Mouse (Mus musculus) bone marrow, adult 2 months (tissue): ENCODE measurements around the gene Plxnd1. TPM values are rescaled to one million over a fixed set of nuclear protein-coding genes. Genes with fewer than 3 reads are reported as not detected.

Experiments
- H3K27ac ChIP-seq: fragments of 200-500 bp; 2 replicates; pipeline ENCODE4 v1.5.1; 2012; ENCODE audit warnings: low read depth, mild to moderate bottlenecking, control low read depth, inconsistent platforms, low read length; ENCODE audit not compliant: control insufficient read depth, poor library complexity, insufficient read depth
- H3K4me1 ChIP-seq: fragments of 200-500 bp; 2 replicates; pipeline ENCODE4 v1.6.1; 2011; ENCODE audit warnings: low read length; ENCODE audit not compliant: control insufficient read depth, insufficient read depth
- H3K4me3 ChIP-seq: fragments of 200-500 bp; replicated peaks from 2 replicates; pipeline ENCODE3; 2011; ENCODE audit warnings: mild to moderate bottlenecking, low read depth, low read length, control low read depth; ENCODE audit not compliant: control insufficient read depth
- CTCF ChIP-seq: fragments of 200-500 bp; IDR thresholded peaks from 2 replicates; pipeline ENCODE4 v1.5.1; 2011; ENCODE audit warnings: low read length, control low read depth; ENCODE audit not compliant: control insufficient read depth, insufficient read depth
- POLR2A ChIP-seq: fragments of 200-500 bp; IDR thresholded peaks from 2 replicates; pipeline ENCODE4 v1.6.1; 2011; ENCODE audit warnings: low read depth, mild to moderate bottlenecking, control low read depth, low read length, borderline replicate concordance; ENCODE audit not compliant: control insufficient read depth
- WGBS: fragments of 180-500 bp; shearing (Covaris S2); methylation state at CpG from one replicate; pipeline ENCODE4 v1.1.7; 2018; 5-methylcytosine and 5-hydroxymethylcytosine counted together
- polyA plus RNA-seq: library from polyadenylated mRNA; stranded (reverse); fragments of >200 nt; gene quantifications from 2 replicates; pipeline ENCODE4 v1.2.4, GENCODE M21; 2011; ENCODE audit warnings: low replicate concordance; ENCODE audit not compliant: missing spikeins, insufficient read depth, insufficient read length

Gene Plxnd1
- polyA plus RNA-seq, 1 experiment: 23.8 TPM

- H3K4me1 ChIP-seq: peaks cover 5% of the 10 kb centered on the region
- no peak overlapping the region for H3K4me3 ChIP-seq
Measured at GRCm38 (mm10) chr6:116004716-116005115, 9.9 kb upstream of the Plxnd1 start.

GRCm38 (mm10) chr6:116004069-116004468, 9.3 kb upstream of the Plxnd1 start:
- peaks cover 5% of the 10 kb centered on the region for H3K4me1 ChIP-seq
- TF ChIP-seq POLR2A: no peak
- no peak for TF ChIP-seq CTCF
- peak overlapping the region; percentile 69 for H3K27ac ChIP-seq
- 31% methylated on average over 7 of the region's 7 CpGs for WGBS
- H3K4me3 ChIP-seq: no peak overlapping the region

More at GRCm38 (mm10) chr6:116004716-116005115, 9.9 kb upstream of the Plxnd1 start:
- 64% methylated on average over 6 of the region's 6 CpGs for WGBS
- TF ChIP-seq POLR2A: 0 out of 2 replicates have a peak, but pooled peaks have one; percentile 20
- no peak for TF ChIP-seq CTCF
- peak overlapping the region; percentile 69 for H3K27ac ChIP-seq

DNA sequence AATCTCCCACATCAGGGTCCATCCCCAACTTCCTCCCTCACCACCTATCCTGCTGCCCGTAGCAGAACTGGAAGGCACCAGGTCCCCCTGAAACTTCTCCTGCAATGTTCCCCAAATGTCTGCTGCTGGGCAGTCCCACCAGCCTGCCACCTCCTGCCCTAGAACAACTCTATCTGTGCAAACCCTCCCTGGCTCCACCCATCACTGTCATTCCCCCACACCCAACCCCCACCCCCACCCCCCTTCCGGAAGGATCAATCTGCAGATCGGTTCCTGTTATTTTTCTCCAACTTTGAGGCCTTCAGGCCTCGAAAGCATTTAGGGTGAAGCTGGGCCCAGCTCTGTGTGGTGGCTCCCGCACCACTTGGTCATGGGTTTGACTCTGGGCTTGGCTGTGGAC, 8.7 kb upstream of the Plxnd1 start:
- Histone ChIP-seq H3K4me1 (peaks cover 5% of the 10 kb centered on the region), H3K4me3 (no peak overlapping the region)

DNA sequence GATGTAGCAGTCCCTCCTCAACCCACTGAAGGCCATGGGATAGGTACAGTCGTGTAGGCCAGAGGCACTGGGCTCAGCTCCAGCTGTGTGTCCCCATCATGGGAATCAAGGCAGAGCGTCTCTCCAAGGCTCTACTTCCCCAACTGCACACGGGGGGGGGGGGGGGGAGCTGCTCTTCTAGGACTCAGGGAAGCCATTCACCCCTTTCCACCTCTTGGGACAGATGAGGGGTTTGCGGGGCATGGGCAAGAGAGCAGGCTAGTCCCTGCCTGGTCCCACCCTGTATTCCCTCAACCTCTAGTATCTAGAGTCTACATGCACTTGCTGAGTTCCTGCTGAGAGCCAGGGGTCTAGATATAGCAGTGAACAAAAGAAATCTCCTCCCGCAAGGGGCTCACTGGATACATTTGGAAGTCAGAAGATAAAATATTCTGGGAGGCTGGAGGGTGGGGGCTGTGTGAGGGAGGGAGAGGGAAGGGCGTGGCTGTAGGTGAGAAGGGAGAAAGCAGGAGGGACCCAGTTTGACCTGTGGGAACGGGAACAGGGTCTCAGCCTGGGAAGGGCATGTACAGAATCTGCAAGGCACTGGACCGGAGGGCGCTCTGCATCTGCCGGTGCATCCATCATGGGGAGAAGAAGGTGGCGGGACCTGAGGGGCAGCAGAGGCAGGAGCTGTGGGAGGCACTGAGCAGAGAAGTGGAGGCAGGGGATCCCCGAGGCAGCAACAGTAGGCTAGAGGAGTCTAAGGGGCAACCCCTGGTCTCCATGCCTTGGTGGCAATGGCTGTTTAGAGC, 7.7 kb upstream of the Plxnd1 start:
- Histone ChIP-seq H3K27ac (no peak overlapping the region), H3K4me1 (peaks cover 5% of the 10 kb centered on the region), H3K4me3 (no peak overlapping the region)
- TF ChIP-seq CTCF (no peak), POLR2A (no peak)
- WGBS: 71% methylated on average over 12 of the region's 12 CpGs

More for the DNA sequence above, 8.7 kb upstream of the Plxnd1 start:
- TF ChIP-seq CTCF (no peak), POLR2A (no peak)
- 13% methylated on average over 5 of the region's 5 CpGs for WGBS
- H3K27ac ChIP-seq: peak overlapping the region; percentile 69

DNA sequence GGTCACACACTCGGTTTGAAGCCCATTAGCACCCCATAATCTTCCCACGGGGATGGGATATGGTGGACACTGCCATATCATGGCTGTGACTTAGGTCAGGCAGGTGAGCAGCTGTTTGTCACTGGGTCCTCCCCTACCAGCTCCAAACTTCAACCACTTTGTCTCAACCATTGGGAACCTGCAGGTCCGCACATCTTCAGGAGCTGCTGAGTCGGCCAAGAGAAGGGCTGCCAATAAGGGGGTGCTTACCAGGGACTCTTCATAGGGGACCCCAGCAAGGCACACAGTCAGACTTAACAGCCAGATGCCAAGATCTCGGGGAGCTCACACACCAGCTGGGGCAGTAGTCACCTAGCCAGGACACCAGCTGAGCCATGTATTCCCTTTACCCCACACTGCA, 6.0 kb upstream of the Plxnd1 start:
- H3K4me3 ChIP-seq: no peak overlapping the region
- TF ChIP-seq POLR2A (no peak), CTCF (no peak)
- H3K4me1 ChIP-seq: peaks cover 8% of the 10 kb centered on the region
- 75% methylated on average over 5 of the region's 5 CpGs for WGBS
- H3K27ac ChIP-seq: no peak overlapping the region

DNA sequence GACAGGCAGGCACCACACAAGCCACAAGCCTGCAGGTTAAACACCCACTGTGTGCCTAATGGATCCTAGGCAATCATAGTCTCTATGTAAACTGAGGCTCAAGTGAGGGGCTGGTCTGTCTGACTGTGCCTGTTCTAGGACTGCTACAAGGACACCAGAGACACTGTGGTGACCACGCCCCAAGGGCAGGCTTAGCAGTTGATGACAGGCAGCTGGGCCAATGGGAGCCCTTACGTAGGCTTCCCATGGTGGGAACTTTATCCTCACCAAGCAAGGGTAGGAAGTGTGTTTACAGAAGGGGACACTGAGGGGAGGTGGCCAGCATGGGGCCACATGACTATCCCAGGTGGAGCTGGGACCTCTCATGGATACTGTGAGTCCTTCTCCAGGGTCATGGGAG, 4.4 kb upstream of the Plxnd1 start:
- Histone ChIP-seq H3K4me3 (no peak overlapping the region), H3K4me1 (peaks cover 8% of the 10 kb centered on the region), H3K27ac (no peak overlapping the region)
- WGBS: 90% methylated on average over 2 of the region's 2 CpGs
- TF ChIP-seq CTCF: no peak
- TF ChIP-seq POLR2A: no peak

DNA sequence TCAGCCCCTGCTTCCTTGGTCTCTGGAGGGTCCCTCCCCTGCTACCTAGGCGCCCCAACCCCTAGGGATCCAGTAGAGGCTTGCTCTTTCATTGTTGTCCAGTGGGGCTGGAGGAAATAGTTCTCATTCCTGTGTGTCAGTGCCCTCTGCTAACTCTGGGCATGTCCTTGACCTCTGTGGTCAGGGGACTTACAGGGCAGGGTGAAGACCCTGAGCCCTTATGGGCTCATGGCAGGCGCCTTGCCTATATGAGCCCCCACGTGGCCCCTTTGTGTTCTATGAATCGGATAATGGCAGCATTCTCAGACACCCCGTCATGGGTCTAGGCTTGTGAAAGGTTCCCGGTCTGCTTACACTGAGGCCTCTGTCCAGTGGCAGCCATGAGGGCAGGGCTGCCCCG, 4.0 kb upstream of the Plxnd1 start:
- Histone ChIP-seq H3K4me1 (peaks cover 9% of the 10 kb centered on the region), H3K4me3 (no peak overlapping the region), H3K27ac (no peak overlapping the region)
- TF ChIP-seq POLR2A (no peak), CTCF (no peak)
- WGBS: 82% methylated on average over 7 of the region's 7 CpGs

- 59% methylated on average over 3 of the region's 3 CpGs for WGBS
- TF ChIP-seq CTCF: no peak
- TF ChIP-seq POLR2A: no peak
- no peak overlapping the region for H3K4me3 ChIP-seq
- H3K4me1 ChIP-seq: peaks cover 6% of the 10 kb centered on the region
- no peak overlapping the region for H3K27ac ChIP-seq
Measured at GRCm38 (mm10) chr6:115997726-115998311, 3.0 kb upstream of the Plxnd1 start.
